Mouse (Mus musculus): ENCODE measurements at regions not wholly inside any gene's neighbourhood (a gene's known extent, or its start where the extent isn't known, plus 50 kb on each side); places are given as distances from the start of the nearest gene placed in this dataset.
A peak's percentile ranks its signal among the peaks of the same experiment; 100 is the strongest.

DNA sequence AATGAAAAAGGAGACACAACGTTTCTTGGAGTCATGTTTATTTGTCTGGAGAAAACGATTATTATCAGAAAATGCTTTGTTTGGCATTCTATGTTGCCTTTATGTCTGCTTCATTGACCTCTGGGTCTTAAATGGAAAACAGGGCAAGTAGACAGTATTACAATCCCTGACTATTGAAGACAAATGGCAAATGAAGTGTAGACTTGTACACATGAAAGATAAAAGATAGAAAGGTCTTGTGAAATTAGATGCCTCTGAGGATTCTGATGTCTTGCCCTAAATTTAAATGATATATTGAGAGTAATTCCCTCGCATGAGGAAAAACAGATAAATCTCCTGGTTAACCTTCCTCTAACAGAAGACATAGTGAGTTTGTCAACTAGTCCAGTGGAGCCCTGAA is 1186.7 kb downstream of the Slitrk1 start:
- DNase-seq, result no peak

DNA sequence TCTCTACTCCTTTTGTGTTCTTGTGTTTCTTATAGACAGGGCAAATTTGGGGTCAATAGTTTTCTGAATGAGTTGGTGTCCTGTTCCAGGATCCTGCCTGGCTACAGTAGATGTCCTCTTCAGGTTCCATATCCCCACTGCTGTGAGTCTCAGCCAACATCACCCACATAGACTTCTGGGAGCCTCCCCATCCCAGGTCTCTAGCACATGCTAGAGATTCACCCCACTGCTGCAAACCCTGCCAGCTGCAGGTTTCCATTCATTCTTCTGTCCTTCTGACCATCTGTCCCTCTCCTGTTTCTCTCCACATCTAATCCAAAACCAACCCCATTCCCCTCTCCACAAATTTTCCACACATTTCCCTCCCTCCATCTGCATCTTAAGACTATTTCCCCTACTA is 1225.6 kb downstream of the Slitrk1 start:
- DNase-seq, result no peak

DNA sequence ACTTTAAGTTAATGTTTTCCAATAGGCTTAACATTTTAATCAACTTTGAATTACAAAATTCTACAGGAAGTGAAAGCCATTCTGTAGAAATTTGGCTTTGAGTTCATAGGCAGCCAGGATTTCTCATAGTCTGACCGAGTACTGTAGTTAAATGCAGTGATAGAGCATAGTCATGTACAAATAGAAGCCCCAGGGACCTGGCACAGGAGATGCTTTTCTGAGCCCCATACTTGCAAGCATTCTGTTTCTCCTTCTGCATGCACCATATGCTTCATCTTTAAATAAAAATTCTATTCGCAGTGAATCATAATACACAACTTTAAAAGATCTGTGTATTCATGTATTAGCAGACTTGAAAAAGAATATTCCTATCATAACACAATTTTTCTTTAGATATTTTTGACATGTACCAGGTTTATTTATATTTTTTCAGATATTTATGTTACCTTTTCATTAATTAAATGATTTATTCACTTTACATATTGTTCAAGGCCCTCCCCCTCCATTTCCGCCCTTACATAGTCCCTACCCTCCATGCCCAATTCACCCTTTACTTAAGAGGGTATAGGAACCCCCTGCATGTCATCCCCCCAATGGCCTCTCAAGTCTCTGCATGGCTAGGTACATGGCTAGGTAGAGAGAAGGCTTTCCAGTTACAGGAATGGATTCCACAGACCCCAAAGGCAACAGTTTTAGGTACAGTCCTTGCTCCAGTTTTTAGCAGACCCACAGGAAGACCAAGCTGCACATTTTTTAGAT is 1226.5 kb downstream of the Slitrk1 start:
- DNase-seq, result no peak

DNA sequence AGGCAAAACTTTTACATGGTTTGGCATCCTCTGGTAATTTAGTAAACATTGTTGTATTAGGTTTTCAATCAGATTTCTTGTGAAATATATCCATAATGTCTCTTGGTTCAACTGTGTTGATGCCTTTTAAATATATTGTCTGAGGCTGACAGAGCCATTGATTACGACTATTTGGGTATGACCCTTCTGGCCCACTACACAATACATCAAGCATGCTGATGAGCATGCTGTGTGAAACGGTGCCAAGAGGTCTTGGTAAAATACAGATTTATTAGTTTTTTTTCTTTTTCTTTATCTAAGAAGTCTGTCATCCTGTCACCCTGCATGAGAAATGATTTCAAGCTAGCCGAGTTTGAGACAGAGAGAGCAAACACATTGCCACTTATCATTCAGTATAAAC is 1257.4 kb downstream of the Slitrk1 start:
- no peak for DNase-seq

DNA sequence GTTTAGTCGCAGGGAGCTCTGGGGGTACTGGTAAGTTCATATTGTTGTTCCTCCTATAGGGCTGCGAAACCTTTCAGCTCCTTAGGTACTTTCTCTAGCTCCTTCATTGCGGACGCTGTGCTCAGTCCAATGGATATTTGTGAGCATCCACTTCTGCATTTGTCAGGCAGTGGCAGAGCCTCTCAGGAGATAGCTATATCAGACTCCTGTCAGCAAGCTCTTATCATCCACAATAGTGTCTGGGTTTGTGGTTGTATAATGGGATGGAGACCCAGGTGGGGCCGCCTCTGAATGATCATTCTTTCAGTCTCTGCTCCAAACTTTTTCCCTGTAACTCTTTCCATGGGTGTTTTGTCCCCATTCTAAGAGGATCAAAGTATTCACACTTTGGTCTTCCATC is 1298.5 kb downstream of the Slitrk1 start:
- no peak for DNase-seq

DNA sequence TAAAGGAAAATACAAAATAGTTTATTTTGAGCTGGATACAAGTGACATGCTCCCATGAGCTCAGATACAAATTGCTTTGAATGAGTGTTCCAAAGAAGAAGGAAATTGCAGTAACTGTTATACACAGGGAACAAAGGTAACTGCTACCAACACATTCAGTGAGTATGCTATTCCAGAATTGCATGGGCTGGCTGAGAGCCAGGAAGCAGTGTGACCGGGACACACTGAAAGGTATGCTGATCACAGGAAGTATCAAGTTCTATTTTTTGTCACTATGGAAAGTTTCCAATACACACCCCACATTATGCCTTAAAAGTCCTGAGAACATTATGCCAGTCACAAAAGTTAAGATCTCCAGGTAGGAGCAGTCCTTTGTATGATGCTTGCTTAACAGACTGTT is 1299.6 kb downstream of the Slitrk1 start:
- peak; percentile 3 to 18 for DNase-seq

DNA sequence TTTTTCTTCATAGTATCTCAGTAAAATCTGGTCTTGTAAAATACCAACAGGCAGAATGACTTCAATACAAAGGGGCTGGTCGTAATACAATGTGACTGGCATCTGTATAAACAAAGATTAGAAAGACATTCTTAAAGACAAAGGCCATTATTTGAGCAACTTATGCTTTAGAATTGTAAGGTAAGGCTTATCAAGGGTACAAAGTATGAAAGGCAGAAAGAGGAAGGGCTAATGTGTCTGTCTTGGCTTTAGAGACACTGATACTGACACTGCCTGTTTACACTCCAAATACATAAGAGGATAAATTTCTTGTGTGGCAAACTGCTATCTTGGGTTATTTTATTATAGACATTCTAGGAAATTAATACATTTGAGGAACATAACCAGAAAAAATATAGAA is 1310.8 kb downstream of the Slitrk1 start:
- DNase-seq, result no peak

DNA sequence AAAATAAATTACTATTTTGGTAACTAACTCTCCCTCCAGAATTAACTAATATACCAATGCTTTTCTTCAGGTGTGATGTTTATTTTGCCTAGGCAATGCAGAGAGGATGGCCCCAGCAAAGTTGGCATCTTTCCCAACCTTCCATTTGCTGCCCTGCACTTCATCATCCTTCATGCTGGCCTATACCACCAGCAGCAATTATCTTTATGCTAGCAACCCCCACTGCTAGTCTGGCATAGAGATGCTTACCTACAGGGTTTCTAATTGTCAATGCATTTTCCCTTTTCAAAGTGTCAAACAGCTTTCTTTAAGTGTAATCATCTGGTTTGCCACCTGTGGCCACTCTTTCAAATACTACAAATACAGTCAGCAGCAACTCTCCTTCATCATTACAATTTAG is 1327.2 kb downstream of the Slitrk1 start:
- no peak for DNase-seq

DNA sequence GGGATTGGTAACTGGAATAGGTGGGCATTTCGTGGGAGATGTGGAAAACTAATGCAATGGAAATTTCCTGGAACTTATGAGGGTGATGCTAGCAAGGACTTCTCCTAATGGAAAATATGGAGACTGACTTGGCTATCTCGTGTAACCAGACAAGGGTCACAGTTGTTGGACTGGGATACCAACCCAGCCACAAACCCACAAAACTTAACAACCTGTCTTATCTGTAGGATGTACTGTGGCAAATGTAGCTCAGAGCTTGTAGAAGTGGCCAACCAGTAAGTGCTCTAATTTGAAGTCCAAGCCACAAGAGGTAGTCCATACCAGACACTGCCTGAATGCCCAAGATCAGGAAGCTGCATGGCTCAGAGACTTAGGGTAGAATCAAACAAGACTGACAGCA is 1329.7 kb downstream of the Slitrk1 start:
- DNase-seq, result no peak

DNA sequence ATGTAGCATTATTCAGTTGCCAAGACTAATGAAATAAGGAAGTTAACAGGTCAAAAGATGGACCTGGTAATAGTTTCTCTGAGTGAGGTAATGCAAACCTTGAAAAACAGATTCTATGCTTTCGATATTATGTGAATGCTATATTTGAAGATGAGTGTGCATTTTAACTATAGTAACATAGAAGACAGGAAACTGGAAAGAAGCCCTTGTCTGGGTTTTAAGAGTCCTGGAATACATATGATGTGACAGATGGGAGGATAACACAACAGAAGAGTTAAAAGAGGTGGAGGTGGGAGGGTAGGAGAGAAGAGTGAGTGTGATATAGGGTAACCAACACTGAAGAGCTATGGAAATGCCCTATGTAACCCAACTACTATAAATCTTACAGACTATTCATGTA is 1343.3 kb downstream of the Slitrk1 start:
- no peak for DNase-seq

DNA sequence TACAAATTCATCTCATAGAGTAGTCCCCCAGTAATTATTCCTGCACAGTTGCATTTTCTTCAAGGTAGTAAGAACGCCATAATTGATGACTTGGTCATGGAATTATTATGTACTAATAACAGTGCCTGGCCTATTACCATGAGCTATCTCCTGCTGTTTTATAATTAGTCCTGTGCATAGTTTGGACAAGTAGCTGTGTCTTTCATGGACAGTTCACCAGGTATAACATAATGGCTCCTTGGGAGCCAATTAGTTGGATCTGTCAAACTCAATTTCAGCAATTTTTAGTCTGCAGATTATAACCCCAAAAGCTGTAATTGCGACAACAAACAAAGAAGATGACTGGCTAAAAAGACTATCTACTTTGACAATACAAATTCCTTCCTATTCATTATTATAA is 1345.5 kb downstream of the Slitrk1 start:
- DNase-seq, result no peak

All from heart, adult 18-20 months (tissue).